Mouse (Mus musculus) ovary, postnatal 36 days (tissue): ENCODE data around the gene Serpinb2.

Experiments
- DNase-seq: peaks from one replicate; pipeline ENCODE4 v3.0.0; 2022; ENCODE audit warnings: low spot score, mixed read lengths

Gene Serpinb2

DNA sequence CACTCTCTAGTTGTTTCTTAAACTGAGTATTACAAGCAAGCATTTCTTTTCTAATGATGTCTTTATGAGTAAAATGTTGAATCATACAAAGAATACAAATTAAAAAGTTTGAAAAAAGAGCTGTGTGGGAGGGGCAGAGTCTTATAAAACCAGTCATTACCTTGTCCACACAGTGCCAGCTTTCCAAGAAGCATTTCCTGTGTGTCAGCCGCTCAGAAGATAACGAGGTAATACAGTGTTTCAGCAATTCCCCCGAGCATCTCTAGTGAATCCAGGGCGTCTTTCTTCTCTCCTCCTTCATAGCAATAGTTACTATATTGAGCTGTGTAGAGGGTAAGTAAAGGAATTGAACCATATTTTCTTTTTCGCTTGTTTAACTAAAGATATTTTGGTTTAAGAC lies at the start of gene Serpinb2:
TSS of gene Serpinb2 (plus strand) at position 172 of the 400 bp plus-strand sequence.
- DNase-seq: no peak

DNA sequence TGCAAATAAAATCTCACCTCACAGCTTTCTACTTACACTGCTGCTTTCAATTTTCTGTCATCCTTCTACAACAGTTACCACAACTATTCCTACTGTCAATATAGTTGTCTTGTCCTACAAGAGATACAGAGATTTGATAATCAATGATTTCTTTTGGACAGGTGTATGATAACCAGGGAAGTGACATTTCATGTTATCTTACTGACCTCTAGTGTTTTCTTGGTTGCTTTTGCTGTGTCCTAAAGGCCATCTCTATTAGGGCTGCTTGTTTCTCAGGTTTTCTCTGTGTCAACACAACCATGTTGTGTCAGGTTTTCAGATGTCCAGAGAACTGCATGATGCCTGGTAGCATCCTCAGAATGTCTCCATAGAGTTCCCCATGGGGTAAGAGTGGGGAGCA lies 31.3 kb upstream of the Serpinb2 start:
- DNase-seq: no peak

DNA sequence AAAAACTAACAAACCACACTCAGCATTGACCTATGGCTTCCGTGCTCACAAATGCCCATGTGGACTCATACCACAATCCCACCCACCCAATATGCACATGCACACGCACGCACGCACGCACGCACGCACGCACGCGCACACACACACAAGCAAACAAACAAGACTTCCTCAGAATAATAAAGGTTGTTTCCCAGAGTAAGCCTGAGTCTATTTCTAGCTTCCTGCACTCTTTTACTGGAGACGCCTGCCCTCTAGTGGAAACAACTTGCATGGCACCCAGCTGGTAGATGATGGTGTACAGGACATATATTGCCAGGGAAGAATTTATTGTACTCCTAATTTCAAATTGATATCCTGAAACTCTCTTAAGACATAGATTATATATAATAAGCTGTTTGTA lies 29.8 kb upstream of the Serpinb2 start:
- DNase-seq: peak; percentile 59

GRCm38 (mm10) chr1:107489577-107489976 lies 21.6 kb upstream of the Serpinb2 start:
- DNase-seq: no peak

- no peak for DNase-seq
Observed at GRCm38 (mm10) chr1:107496789-107497188, 14.4 kb upstream of the Serpinb2 start.

DNA sequence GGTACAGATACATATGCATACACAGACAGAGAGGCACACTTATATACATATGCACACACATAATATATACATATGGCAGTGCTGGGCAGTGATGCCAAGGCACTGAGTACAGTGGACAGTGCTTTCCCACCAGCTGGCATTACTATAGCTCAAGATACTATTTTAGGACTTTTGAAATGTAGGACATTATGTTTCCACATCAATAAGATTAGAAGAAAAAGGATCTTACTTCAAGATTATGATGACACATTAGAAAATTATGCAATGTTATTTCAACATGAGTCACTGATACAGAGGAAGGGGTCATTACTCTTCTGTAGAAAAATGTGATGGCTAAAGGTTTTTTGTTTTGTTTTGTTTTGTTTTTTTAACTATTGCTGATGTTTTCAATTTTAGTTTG lies 9.2 kb upstream of the Serpinb2 start:
- DNase-seq: no peak

DNA sequence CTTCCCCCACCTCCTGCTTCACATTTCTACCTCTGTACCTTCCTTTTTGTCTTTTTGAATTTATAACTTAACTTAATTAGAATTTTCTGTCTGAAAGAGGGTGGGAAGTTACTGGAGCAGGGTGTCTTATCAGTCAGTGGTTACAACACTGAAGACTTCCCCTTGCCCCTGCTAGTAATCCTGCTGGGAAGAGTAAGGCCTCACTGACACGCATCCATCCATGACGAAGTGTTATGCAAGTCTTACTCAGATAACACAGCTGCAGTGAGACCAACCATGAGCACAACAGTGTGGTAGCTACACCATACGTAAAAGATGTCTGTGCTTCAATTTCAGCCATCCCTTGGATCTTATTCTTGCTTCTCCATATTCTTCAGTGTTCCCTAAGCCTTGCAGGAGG lies 7.9 kb upstream of the Serpinb2 start:
- no peak for DNase-seq

DNA sequence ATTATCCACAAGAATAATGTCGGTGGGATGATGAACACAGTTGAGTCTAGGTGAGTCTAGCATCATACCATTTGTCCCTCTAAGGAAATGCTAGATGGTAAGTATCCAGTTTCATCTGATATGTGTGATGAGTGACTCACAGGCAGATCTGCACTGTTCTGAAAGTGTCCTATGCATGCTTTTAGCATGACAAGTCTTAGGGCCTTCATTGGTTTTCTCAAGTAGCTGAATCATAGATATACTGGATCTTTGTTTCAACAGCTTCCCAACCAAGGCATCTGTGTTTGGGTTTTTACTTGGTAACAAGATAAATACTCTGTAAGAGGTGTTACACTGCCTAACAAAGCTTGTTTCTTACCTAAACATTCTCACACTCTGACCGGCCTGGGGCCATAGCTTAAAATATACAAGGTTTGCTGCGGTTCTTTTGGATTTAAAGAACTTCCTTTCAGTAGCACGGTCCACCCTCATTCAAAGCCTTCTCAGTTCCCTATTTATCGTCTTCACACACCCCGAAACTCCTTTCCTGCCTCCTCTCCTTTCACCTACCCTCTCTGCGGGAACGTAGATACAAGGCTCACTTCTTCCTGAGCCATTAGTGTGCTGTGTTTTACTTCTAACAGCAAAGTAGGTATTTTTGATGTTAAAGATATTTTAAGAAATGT lies 5.2 kb upstream of the Serpinb2 start:
- no peak for DNase-seq

DNA sequence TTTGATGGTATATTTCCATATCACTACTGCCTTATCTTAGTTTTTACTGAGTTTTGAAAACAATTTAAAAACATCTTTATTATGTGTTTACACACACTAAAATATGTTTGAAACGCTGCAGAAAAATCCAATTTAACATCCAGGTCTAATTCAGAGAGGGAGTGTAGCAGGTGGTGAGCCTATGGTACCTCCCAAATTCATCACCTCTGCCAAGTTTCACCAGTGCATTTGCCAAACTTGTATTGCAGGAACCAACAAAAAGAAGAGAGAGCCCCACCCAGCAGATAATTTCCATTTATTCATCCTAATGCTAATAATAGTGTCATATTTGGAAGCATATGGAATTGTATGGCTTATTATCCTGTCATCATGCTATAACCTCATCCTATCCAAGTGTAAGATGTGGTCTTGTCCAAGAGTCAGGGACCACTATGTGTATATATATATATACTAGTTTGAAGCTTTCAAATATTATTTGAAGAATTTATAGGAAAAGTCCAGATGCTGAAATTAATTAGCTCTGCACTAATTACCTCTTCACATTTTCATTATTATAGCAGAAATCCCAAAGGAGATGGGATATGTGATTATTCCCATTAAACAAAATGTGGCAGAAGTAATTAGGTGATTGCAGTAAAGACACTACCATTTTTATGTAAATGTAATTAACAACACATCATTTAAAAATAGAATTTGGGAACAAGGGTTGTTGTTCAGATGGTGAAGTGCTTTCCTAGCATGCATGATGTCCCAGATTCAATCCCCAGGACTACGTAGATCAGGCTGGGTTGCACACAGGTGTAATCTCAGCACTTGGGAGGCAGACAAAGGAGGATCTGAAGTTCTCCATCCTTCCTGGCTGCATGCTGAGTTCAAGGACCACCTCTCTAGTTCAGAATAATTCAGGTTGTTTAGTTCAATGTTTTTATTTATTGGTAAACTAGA lies 1.2 kb downstream of the Serpinb2 start:
- no peak for DNase-seq

DNA sequence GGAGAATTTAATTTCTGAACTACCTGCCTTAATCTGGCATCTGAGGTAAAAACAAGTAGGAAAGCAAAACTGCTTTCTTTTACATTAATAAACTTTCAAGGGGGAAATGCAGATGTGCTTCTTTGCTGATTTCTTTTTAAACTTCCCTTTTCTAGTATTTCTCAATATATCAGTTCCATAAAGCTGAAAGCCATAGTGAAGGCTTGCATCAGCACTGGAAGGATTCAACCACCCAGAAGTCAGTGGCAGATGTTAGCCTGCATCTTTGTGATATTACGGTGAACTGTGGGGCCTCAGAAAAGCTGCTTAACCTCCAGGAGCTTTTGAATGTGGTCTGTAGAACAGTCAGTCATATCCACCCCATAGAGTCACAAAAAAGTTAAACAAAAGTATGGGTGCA lies 2.3 kb downstream of the Serpinb2 start:
- DNase-seq: no peak

GRCm38 (mm10) chr1:107515839-107516498 lies 4.7 kb downstream of the Serpinb2 start:
- no peak for DNase-seq

- DNase-seq: no peak
Observed at GRCm38 (mm10) chr1:107525592-107525991, 14.4 kb downstream of the Serpinb2 start.

DNA sequence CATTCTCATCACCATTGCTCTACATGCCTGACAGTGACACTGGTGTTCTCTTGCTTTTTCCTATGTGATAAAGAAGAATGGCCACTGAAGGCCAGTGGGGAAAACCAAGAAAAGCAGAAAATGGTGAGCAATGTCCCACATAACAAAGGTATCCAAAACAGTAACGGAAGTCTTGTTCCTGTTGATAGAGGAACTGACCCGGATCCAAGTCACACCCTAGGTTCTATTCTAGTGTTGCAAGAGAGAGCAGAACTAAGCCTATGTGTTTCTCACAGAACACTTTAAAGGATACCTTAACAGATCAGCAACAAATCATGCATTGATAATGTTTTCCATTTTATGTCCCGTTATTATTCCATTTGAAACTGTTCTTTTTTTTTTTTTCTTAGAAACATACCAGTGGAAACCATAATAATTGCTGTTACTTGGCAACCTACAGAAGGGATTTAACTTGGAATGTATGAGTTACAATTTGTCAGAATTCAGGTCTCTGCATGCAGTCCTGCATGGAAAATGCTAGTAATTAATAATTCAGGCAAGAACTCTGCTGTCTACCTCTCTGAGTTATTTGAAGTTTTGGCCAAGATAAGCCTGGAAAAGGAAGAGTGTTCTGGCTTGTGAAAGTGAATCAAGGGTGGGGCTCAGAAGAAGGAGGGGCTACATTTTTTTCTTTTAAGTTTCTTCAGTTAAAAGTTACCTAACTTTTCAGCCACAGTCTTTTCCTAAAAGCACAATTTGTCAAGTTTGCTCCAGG lies 17.3 kb downstream of the Serpinb2 start:
- DNase-seq: no peak

- no peak for DNase-seq
Observed at GRCm38 (mm10) chr1:107529365-107530052, 18.3 kb downstream of the Serpinb2 start.

- no peak for DNase-seq
Observed at GRCm38 (mm10) chr1:107533736-107534135, 22.5 kb downstream of the Serpinb2 start.

DNA sequence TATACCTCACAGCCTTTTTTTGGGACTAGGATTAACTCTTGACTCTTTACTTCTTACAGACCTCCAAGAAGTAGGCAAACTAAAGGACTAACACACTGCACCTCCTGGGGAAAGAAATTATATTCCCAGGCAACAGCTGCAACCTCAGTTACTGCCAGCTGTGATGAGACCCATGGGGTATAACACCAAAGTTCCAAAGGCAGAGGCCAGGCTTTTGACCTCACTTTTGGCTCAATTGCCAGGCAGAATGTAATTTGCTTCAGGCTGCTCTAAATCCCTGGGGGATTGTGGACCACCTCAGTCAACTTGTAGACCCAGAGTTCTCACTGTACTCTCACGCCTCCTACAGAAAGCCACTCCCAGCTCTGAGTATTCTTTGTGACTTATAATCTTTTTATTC lies 26.2 kb downstream of the Serpinb2 start:
- no peak for DNase-seq

- DNase-seq: no peak
Observed at GRCm38 (mm10) chr1:107559494-107559893, 48.3 kb downstream of the Serpinb2 start.

DNA sequence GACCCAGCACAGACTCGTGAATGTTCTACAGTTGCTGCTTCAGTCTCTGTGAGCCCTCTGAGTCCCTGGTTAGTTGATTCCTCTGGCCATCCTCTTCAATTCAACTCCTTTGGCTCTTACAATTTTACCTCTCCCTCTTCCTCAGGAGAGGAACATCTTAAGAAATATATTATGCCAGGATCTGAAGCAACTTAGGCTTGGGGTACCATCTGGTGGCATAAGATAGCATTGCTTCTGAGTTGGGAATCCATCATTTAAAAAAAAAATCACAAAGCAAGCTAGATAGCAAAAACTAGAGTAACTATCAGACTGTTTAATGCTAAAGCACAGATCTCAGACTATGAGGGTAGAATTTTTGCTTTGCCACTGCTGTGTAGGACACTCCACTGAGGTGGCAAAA lies 50.9 kb downstream of the Serpinb2 start:
- DNase-seq: no peak

DNA sequence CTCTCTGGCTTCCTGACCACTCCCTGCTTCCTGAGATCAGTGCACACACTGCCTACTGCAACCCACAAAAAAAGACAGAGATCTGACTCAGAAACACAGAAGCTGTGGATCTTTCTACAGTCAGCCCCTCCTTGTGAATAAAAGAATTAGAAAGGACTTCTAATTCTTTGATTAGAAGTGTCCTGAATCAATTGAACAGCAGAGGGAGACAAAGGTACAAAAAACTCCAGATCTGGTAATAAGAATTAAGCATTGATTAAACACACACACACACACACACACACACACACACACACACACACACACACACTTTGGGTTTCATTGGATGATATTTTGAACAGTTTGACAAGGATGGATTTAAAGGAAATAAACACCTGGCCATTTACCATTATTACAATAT lies 54.4 kb downstream of the Serpinb2 start:
- no peak for DNase-seq

GRCm38 (mm10) chr1:107576094-107576493 lies 64.9 kb downstream of the Serpinb2 start:
- no peak for DNase-seq

- DNase-seq: no peak
Observed at GRCm38 (mm10) chr1:107577514-107577913, 66.3 kb downstream of the Serpinb2 start.
